Mouse (Mus musculus) gastrocnemius, adult 8-10 months (tissue): ENCODE measurements around the gene Samd15. TPM values are rescaled to one million over a fixed set of nuclear protein-coding genes. Genes with fewer than 3 reads are reported as not detected.
"Not testable (repeated sequence)": the region's sequence is repeated elsewhere in the genome, so short reads cannot be mapped to it uniquely, and the experiment has no call there.

Experiments used
- DNase-seq, 2 experiments: peaks; one replicate each; pipeline ENCODE4 v3.0.0; 2022; ENCODE audit warnings: low spot score in 2 of 2
- total RNA-seq, 4 experiments: library from RNA; stranded (reverse); gene quantifications; 2 replicates each; pipeline ENCODE4 v1.2.4; 2022

Gene Samd15
- not detected for total RNA-seq

- DNase-seq: peak in 1 of 2 experiments; percentile 10
Measured at GRCm38 (mm10) chr12:87199206-87199972, at the start of gene Samd15. Samd15 (plus strand) TSS chr12:87199723.

GRCm38 (mm10) chr12:87154448-87154847 lies 45.1 kb upstream of the Samd15 start:
- DNase-seq: not testable (repeated sequence)

- no peak for DNase-seq
Measured at GRCm38 (mm10) chr12:87157361-87157760, 42.2 kb upstream of the Samd15 start.

- no peak for DNase-seq
Measured at GRCm38 (mm10) chr12:87158099-87158498, 41.4 kb upstream of the Samd15 start.

- no peak for DNase-seq
Measured at GRCm38 (mm10) chr12:87160310-87160709, 39.2 kb upstream of the Samd15 start.

GRCm38 (mm10) chr12:87160815-87161214 lies 38.7 kb upstream of the Samd15 start:
- DNase-seq: no peak

- DNase-seq: no peak
Measured at GRCm38 (mm10) chr12:87175194-87175946, 24.2 kb upstream of the Samd15 start.

GRCm38 (mm10) chr12:87177631-87178030 lies 21.9 kb upstream of the Samd15 start:
- DNase-seq: no peak

GRCm38 (mm10) chr12:87193008-87193407 lies 6.5 kb upstream of the Samd15 start:
- no peak for DNase-seq

- DNase-seq: no peak
Measured at GRCm38 (mm10) chr12:87195069-87195468, 4.5 kb upstream of the Samd15 start.

GRCm38 (mm10) chr12:87196310-87196709 lies 3.2 kb upstream of the Samd15 start:
- DNase-seq: no peak

GRCm38 (mm10) chr12:87198792-87199191 lies 731 bp upstream of the Samd15 start:
- no peak for DNase-seq

GRCm38 (mm10) chr12:87199973-87200586 lies 557 bp downstream of the Samd15 start, which contains the start of gene Tmed8:
Tmed8 (minus strand) TSS chr12:87200454.
- peak; percentile 29 to 51 for DNase-seq

- no peak for DNase-seq
Measured at GRCm38 (mm10) chr12:87201694-87202093, 2.2 kb downstream of the Samd15 start.

GRCm38 (mm10) chr12:87205789-87206188 lies 6.3 kb downstream of the Samd15 start:
- DNase-seq: not testable (repeated sequence)

- no peak for DNase-seq
Measured at GRCm38 (mm10) chr12:87212844-87213606, 13.5 kb downstream of the Samd15 start.

- no peak for DNase-seq
Measured at GRCm38 (mm10) chr12:87216053-87216452, 16.5 kb downstream of the Samd15 start.

GRCm38 (mm10) chr12:87217596-87217995 lies 18.1 kb downstream of the Samd15 start:
- DNase-seq: no peak

GRCm38 (mm10) chr12:87219362-87219761 lies 19.8 kb downstream of the Samd15 start:
- DNase-seq: no peak

- DNase-seq: no peak
Measured at GRCm38 (mm10) chr12:87224950-87225349, 25.4 kb downstream of the Samd15 start.

- DNase-seq: no peak
Measured at GRCm38 (mm10) chr12:87226801-87227200, 27.3 kb downstream of the Samd15 start.
